Mouse (Mus musculus): ENCODE measurements around the gene Mmachc.

Mmachc gene

DNA sequence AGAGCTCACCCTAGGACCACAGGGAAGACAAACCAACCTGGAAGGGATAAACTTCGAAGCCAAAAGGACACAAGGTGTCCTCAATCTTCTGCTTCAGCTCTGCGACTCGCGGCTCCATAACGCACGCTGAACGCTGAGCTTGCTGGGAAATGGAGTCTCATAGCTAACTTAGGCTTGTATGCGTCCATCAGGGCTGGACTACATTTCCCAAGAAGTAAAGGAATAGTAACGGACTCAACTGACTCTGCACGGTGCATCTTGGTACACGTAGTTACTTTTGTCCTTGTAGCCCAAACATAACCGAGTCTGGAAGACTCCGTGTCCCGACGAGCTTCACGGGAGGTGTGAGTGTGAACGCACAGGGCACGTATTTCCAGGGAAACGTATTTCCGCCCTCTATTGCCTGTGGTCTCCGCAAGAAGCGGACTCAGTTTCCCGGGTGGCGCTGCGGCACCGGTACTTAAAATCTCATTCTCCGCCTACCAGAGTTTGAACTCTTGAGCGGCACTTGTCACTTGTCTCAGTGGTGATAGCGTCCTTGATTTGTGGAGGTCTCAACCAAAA is at the start of gene Mmachc, which contains the start of gene Ccdc163:
Mmachc (minus strand) TSS at position 206 of the 564 bp plus-strand sequence.
Ccdc163 (plus strand) TSS at position 309 of the 564 bp plus-strand sequence.
- peak; percentile 83 to 91 for DNase-seq

- no peak for DNase-seq
Measured at GRCm38 (mm10) chr4:116749750-116750149, 41.5 kb upstream of the Mmachc start.

- no peak for DNase-seq
Measured at GRCm38 (mm10) chr4:116738972-116739751, 31.0 kb upstream of the Mmachc start.

DNA sequence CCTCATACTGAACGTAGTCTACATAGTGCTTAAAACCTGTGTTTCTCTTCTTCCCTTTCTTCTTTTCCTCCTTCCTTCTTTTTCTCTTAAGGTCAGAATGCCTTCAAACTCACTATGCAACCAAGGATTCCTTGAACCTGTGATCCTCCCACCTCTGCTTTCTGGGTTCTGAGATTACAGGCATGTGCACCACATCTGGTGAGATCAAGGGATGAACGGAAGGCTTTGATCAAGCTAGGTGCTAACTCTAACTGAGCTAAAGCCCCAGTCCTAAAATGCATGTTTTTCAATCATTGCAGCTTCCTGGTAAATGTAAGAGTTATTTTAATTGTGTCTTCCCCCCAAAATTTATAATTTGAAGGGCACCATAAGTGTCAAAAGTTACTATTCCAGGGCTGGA is 26.8 kb upstream of the Mmachc start:
- no peak for DNase-seq

DNA sequence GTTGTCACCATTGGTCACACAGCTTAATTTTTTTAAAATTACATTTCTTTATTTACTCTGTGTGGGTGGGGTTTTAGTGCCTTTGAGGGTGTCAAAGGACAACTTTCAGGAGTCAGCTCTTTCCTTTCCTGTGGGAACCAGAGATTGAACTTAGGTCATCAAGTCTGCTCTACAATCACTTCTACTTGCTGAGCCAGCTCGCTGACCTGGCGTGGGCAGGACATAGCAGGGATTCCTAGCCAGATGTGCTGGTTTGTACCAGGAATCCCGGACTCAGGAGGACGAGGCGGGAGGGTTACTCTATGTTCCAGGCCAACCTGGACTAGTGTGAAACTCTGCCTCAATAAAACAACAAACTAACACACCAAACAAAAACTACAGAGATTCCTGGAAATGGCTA is 24.1 kb upstream of the Mmachc start:
- no peak for DNase-seq

DNA sequence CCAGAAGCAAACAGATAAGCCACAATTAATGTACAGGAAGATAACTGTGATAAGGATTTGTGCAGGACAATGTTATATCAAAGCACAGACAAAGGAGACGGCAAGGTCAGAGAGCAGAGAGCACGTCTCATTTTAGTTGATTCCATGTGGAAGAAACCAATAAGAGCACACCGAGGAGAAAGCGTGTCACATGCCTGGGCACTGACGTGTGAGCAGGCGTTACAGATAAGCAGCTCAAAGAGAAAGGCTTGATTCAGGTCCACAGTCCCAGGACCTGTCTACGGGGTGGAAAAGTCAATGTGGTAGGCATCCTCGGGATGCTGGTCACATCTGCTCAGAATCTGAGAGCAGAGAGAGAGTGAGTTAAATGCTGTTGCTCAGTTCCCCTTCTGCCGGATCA is 22.9 kb upstream of the Mmachc start:
- no peak for DNase-seq

- DNase-seq, result no peak
Measured at GRCm38 (mm10) chr4:116729532-116729931, 21.3 kb upstream of the Mmachc start.

DNA sequence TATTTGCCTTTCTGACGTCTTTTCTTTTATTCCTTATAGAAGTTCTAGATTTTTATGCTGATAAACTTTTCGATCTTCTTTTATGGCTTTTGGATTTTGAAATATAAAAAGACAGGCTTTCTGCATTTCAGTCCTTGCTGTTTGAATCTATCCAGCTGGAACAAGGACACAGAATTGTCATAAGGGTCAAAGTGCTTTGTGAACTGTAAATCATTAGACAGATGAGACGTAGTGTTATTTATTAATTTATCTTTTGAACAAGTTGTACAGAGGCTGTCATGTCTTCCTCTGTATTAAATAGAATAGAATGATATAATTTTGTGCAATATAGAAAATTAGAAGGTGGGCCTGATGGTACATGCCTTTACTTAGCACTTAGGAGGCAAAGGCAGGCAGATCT is 19.2 kb upstream of the Mmachc start:
- no peak for DNase-seq

- no peak for DNase-seq
Measured at GRCm38 (mm10) chr4:116725444-116725843, 17.2 kb upstream of the Mmachc start.

DNA sequence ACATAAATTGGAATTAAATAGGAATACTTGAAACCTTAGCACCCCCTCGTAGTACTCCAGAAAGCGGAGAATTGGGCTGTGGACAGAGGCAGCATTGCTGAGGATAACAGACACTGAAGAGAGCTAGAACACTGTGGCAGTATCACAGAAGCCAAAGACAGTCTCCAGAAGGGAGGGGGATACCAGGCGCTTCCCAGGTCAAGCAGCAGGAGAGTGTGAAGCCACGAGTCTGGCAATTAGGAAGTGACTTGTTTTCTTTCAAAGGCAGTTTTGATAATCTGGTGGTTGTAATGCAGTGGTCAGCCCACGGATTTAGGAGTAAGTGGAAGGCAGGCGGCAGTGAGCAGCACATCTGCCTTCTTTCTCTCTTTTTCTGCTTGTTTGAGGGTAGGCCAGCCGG is 14.0 kb upstream of the Mmachc start:
- no peak for DNase-seq

DNA sequence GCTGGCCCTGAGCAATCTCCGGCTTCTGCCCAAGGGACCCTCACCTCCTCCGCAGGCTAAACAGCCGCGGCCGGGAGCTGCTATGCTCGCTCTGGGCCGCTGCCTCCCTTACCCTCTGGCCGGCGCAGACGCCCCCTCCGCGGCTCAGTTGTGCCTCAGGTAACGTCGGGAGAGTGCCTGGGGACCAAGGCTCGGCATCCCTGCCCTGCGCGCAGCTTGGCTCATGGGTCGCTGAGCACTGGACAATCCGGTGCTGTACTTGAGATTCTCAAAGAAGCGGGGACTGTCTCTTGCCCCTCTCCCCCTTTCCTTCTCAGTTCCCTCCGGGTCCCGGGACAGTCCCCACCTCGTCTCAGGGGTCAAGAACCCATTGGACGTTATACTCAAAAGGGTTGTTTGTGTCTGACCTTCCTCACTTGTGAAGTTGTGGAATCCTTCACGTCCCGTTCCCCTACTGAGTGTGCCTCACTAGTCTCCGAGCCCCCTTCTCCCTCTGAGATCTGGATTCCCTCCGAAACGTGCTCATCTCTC is 13.0 kb upstream of the Mmachc start:
- DNase-seq, result no peak

DNA sequence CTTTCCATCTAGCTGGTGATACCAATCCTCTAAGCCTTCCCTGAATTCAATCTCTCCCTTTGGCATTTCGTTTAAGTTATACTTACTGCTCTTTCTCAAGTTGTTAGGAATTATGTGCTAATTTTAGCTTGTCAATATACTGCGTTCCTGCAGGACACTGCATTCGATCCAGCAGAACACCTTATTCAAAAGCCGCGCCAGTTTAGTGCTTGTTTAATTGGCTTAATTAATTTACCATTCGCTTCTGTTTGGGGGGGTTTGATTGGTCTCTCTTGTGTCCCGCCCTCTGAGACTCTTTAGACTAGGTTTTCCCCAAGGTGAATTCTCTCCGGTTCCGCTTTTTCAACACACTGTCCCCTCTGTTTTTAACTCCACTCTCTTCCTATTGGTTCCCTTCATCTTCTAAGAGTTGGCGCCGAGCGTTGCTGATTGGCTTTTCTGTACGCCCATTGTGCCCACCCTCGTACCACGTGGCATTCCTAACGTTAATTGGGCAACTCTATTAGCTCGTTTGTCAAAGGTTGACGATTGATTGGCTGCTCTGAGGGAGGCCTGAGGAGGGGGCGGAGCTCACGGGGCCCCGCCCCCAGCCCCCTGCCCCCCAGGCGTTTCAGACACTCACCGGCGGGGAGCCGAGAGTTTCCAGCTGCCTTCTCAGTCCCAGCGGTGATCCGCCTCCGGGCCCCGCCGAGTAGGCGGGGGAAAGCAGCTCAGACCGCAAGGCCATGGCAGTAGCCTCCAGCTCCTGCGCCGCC is 12.3 kb upstream of the Mmachc start, which contains the start of gene Tesk2:
Tesk2 (plus strand) TSS at position 606 of the 755 bp plus-strand sequence.
- DNase-seq, result peak; percentile 80 to 91

GRCm38 (mm10) chr4:116719396-116719795 is 11.2 kb upstream of the Mmachc start:
- DNase-seq, result peak; percentile 49 to 52

DNA sequence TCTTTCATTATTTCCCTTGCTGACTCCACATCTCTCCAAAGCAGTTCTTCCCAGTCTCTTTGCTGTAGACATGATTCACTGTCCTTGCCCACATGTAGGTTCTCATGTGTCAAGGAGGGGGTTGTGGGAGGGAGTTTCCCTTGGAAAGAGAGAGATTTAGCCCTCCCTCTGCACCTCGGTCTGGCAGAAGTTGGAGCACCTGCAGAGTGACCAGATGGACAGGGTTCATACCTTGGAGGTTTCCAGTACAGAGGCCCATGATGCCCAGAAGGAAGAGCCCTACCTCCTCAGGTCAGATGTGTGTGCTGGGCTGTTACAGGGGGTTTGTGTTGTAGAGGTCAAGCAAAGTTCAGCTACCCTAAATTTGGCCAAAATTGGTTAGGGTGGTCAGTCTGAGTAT is 4.3 kb upstream of the Mmachc start:
- DNase-seq, result no peak

DNA sequence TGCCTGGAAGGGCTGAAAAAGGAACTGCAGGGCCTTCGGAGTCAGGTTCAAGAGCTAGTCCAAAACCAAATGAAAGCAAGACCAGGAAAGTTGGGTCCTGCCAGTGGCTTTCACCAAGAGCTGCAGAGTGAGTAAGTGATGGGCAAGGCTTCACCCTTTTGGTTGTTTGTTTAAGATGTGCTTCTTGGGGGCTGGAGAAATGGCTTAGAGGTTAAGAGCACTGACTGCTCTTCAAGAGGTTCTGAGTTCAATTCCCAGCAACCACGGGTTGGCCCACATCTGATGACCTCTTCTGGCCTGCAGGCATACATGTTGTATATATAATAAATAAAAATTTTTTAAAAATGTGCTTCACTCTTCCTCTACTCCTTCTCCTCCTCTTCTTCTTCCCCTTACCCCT is 1.9 kb upstream of the Mmachc start:
- DNase-seq, result no peak

- peak in 1 of 2 experiments; percentile 20 for DNase-seq
Measured at GRCm38 (mm10) chr4:116708791-116709390, 685 bp upstream of the Mmachc start.

DNA sequence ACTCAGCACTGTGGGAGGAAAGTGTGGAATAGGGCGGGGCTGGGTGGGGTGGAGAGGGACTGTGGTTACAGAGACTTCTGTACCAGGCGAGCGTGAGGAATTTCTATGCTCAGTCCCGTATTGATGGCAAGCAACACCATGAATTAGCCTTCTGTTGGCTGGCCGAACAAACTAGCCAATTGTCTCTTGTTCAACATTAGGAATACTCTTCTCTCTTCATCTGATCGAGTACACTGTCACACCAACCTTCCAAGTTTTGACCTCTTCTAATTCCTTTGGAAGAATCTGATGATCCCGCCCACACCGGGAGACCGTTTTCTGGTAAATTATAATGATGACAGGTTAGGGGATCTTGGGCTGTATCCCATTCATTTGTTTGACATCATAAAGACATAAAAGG is 540 bp downstream of the Mmachc start:
- DNase-seq, result no peak

DNA sequence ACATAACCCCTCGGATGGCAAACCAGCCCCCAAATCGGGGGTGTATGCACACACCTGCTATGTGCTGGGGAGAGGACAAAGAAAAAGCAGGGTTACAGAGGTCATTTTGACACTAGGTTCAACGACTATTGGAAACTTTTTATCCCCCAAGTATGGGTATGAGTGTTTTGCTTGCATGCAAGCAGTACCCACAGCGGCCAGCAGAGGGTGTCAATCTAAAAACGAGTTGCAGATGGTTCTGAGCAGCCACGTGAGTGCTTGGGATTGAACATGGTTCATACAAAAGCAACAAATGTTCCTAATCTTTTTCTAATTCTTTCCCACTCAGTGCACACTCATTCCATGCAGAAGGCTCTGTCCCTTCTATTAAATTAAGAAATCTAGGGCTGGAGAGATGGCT is 4.4 kb downstream of the Mmachc start:
- DNase-seq, result peak; percentile 73 to 80

GRCm38 (mm10) chr4:116700964-116701363 is 7.2 kb downstream of the Mmachc start:
- DNase-seq, result no peak

GRCm38 (mm10) chr4:116698693-116699342 is 9.4 kb downstream of the Mmachc start:
- DNase-seq, result no peak

DNA sequence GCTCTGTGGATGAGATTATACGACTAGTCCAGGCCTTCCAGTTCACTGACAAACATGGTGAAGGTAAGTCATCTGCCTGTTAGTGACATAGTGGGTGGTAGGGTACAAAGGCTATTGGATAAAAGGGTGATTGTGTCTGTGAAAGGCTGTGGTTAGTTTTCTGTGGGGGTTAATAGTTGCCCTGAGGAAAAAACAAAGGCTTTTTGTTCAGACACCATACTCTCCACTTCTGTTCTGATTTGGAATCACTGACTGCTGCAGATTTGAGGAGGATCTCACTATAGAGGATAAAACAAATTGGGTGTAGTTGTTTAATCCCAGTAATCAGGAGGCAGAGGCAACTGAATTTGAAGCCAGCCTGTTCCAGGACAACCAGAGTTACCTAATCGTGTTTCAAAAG is 14.4 kb downstream of the Mmachc start:
- DNase-seq, result no peak

DNA sequence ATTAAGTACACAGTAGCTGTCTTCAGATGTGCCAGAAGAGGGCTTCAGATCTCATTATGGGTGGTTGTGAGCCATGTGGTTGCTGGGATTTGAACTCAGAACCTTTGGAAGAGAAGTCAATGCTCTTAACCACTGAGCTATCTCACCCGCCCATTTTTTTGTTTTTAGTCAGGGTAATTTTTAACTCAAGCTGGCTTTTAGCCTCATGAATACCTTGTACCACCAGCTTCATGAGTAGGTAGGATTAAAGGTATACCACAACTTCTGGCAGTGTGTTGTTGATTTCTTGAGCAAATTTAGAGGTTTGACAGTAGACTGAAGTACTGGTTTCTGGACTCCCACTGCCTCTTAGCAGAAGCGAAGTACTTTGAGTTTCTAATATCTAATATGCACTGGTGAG is 16.1 kb downstream of the Mmachc start:
- no peak for DNase-seq
